Mouse (Mus musculus) midbrain, postnatal 0 days (tissue): Measurements from ENCODE around the gene Prkcg. TPM values are rescaled to one million over a fixed set of nuclear protein-coding genes. Genes with fewer than 3 reads are reported as not detected.

ENCODE experiments used
- ATAC-seq: fragments of 200-750 bp; cut with Nextera tagmentation; 2 replicates; pipeline ENCODE4 v1.8.0; 2017; ENCODE audit warnings: moderate number of reproducible peaks, mild to moderate bottlenecking, moderate TSS enrichment, moderate library complexity; ENCODE audit not compliant: low FRiP score
- DNase-seq: peaks from one replicate; pipeline ENCODE4 v3.0.0-alpha.2; 2015; ENCODE audit warnings: low spot score
- H3K27ac ChIP-seq: fragments of 300-500 bp; sonication (generic); 2 replicates; pipeline ENCODE4 v1.5.1; 2014; ENCODE audit warnings: low read depth, mild to moderate bottlenecking, low read length, mixed read lengths
- H3K27me3 ChIP-seq: fragments of 300-500 bp; sonication (generic); 2 replicates; pipeline ENCODE4 v1.6.1; 2014; ENCODE audit warnings: low read length, control low read depth, mixed read lengths; ENCODE audit not compliant: insufficient read depth
- H3K36me3 ChIP-seq: fragments of 300-500 bp; sonication (generic); 2 replicates; pipeline ENCODE4 v1.6.1; 2014; ENCODE audit warnings: low read length, control low read depth, mixed read lengths; ENCODE audit not compliant: insufficient read depth
- H3K4me1 ChIP-seq: fragments of 300-500 bp; sonication (generic); 2 replicates; pipeline ENCODE4 v1.6.1; 2014; ENCODE audit warnings: mild to moderate bottlenecking, control low read depth, antibody characterized with exemption, low read length, mixed read lengths; ENCODE audit not compliant: insufficient read depth
- H3K4me2 ChIP-seq: fragments of 300-500 bp; sonication (generic); 2 replicates; pipeline ENCODE4 v1.6.1; 2014; ENCODE audit warnings: low read depth, mild to moderate bottlenecking, low read length, mixed read lengths; ENCODE audit not compliant: poor library complexity, severe bottlenecking
- H3K4me3 ChIP-seq: fragments of 300-500 bp; sonication (generic); 2 replicates; pipeline ENCODE4 v1.5.1; 2014; ENCODE audit warnings: low read depth, mild to moderate bottlenecking, low read length, moderate library complexity
- H3K9ac ChIP-seq: fragments of 300-500 bp; sonication (generic); replicated peaks from 2 replicates; pipeline ENCODE4 v1.6.1; 2014; ENCODE audit warnings: mild to moderate bottlenecking, low read length, moderate library complexity, mixed read lengths; ENCODE audit not compliant: poor library complexity, severe bottlenecking
- H3K9me3 ChIP-seq: fragments of 300-500 bp; sonication (generic); 2 replicates; pipeline ENCODE4 v1.6.1; 2016; ENCODE audit warnings: low read length, control low read depth
- CTCF ChIP-seq: IDR thresholded peaks from 2 replicates; pipeline ENCODE4 v1.5.1; 2016; ENCODE audit warnings: antibody characterized with exemption, mild to moderate bottlenecking
- WGBS: fragments of 180-500 bp; shearing (Covaris S2); extraction: QIAGEN DNeasy Blood & Tissue Kit; methylation state at CpG from one replicate; pipeline ENCODE4 v1.1.7; 2014; 5-methylcytosine and 5-hydroxymethylcytosine counted together
- polyA plus RNA-seq: library from polyadenylated mRNA; unstranded; fragments of >200 nt; fragmentation: Nextera tagmentation; extraction: Ambion mirVana; gene quantifications from 2 replicates; pipeline ENCODE4 v1.2.1, GENCODE M21; 2015
- total RNA-seq: library from RNA; depleted of rRNA; stranded (reverse); fragments of >200 nt; gene quantifications from 2 replicates; pipeline ENCODE4 v1.2.3, GENCODE M21; 2014

Gene Prkcg
- total and polyA plus RNA-seq, 2 experiments from 2014 or later, result 7.4 to 11.5 TPM

- no peaks in the 10 kb centered on the region for H3K27me3 ChIP-seq
- no peak for TF ChIP-seq CTCF
- no peak overlapping the region for H3K27ac ChIP-seq
- peaks cover 26% of the 10 kb centered on the region; the same call in 1 of the 2 replicates for H3K36me3 ChIP-seq
- DNase-seq (no peak), ATAC-seq (no peak)
- no peaks in the 10 kb centered on the region for H3K4me1 ChIP-seq
- H3K4me3 ChIP-seq, result no peak overlapping the region
- H3K9me3 ChIP-seq, result no peaks in the 10 kb centered on the region
- H3K9ac ChIP-seq, result no peak overlapping the region
- no peak overlapping the region for H3K4me2 ChIP-seq
- WGBS, result 35% methylated on average over 4 of the region's 4 CpGs
Observed at GRCm38 (mm10) chr7:3317704-3318103, 28.7 kb downstream of the Prkcg start.

- H3K27me3 ChIP-seq, result no peaks in the 10 kb centered on the region
- H3K4me3 ChIP-seq, result no peak overlapping the region
- H3K36me3 ChIP-seq, result peaks cover 30% of the 10 kb centered on the region
- no peak overlapping the region for H3K9ac ChIP-seq
- H3K4me1 ChIP-seq, result no peaks in the 10 kb centered on the region
- DNase-seq (no peak), ATAC-seq (no peak)
- 62% methylated on average over 3 of the region's 3 CpGs for WGBS
- H3K27ac ChIP-seq, result no peak overlapping the region
- no peaks in the 10 kb centered on the region for H3K9me3 ChIP-seq
- H3K4me2 ChIP-seq, result no peak overlapping the region
- no peak for TF ChIP-seq CTCF
Observed at GRCm38 (mm10) chr7:3320856-3321255, 31.9 kb downstream of the Prkcg start.

GRCm38 (mm10) chr7:3323826-3324225 lies 34.8 kb downstream of the Prkcg start:
- no peak for ATAC-seq
- TF ChIP-seq CTCF, result no peak

GRCm38 (mm10) chr7:3327961-3328360 lies 39.0 kb downstream of the Prkcg start:
- H3K27ac ChIP-seq, result no peak overlapping the region
- no peak overlapping the region for H3K9ac ChIP-seq
- no peak for ATAC-seq
- no peaks in the 10 kb centered on the region for H3K27me3 ChIP-seq
- no peaks in the 10 kb centered on the region for H3K9me3 ChIP-seq
- H3K36me3 ChIP-seq, result peaks cover 15% of the 10 kb centered on the region
- H3K4me2 ChIP-seq, result no peak overlapping the region
- no peak for DNase-seq
- 67% methylated on average over 4 of the region's 4 CpGs for WGBS
- TF ChIP-seq CTCF, result no peak
- no peak overlapping the region for H3K4me3 ChIP-seq
- H3K4me1 ChIP-seq, result no peaks in the 10 kb centered on the region

More at GRCm38 (mm10) chr7:3323826-3324225, 34.8 kb downstream of the Prkcg start:
- Histone ChIP-seq H3K27me3 (no peaks in the 10 kb centered on the region), H3K9ac (no peak overlapping the region), H3K36me3 (peaks cover 36% of the 10 kb centered on the region), H3K9me3 (no peaks in the 10 kb centered on the region), H3K4me2 (no peak overlapping the region), H3K4me3 (no peak overlapping the region), H3K4me1 (no peaks in the 10 kb centered on the region), H3K27ac (no peak overlapping the region)
- DNase-seq, result no peak
- 90% methylated on average over 1 of the region's 1 CpGs for WGBS

GRCm38 (mm10) chr7:3329776-3330546 lies 41.0 kb downstream of the Prkcg start:
- 23% methylated on average over 31 of the region's 31 CpGs for WGBS
- Histone ChIP-seq H3K36me3 (0 out of 2 replicates have a peak, but pooled peaks cover 7% of the 10 kb centered on the region), H3K9ac (no peak overlapping the region), H3K4me3 (no peak overlapping the region), H3K9me3 (no peaks in the 10 kb centered on the region), H3K4me2 (0 out of 2 replicates have a peak overlapping the region, but pooled peaks have one; percentile 22), H3K27ac (no peak overlapping the region), H3K4me1 (peaks cover 8% of the 10 kb centered on the region; the same call in 1 of the 2 replicates), H3K27me3 (no peaks in the 10 kb centered on the region)
- DNase-seq (peak; percentile 67), ATAC-seq (peak; percentile 38)
- peak; percentile 93 for TF ChIP-seq CTCF

GRCm38 (mm10) chr7:3331171-3331570 lies 42.2 kb downstream of the Prkcg start:
- no peak for ATAC-seq
- no peak overlapping the region for H3K27ac ChIP-seq

More at GRCm38 (mm10) chr7:3331171-3331570, 42.2 kb downstream of the Prkcg start:
- Histone ChIP-seq H3K4me3 (peak overlapping the region; percentile 79; the same call in 1 of the 2 replicates), H3K9ac (no peak overlapping the region), H3K4me2 (peak overlapping the region; percentile 84), H3K9me3 (no peaks in the 10 kb centered on the region), H3K36me3 (0 out of 2 replicates have a peak, but pooled peaks cover 4% of the 10 kb centered on the region), H3K27me3 (no peaks in the 10 kb centered on the region), H3K4me1 (peaks cover 8% of the 10 kb centered on the region; the same call in 1 of the 2 replicates)
- 42% methylated on average over 6 of the region's 6 CpGs for WGBS
- no peak for TF ChIP-seq CTCF
- no peak for DNase-seq
